Mouse (Mus musculus) fat pad, adult 2 months (tissue): ENCODE results near the gene Arpin.
A peak's percentile ranks its signal among the peaks of the same experiment; 100 is the strongest.

Experiments used
- DNase-seq: peaks from one replicate; pipeline ENCODE4 v3.0.0-alpha.2; 2011; ENCODE audit warnings: low read depth, low spot score; ENCODE audit errors: extremely low read depth

Gene Arpin

GRCm38 (mm10) chr7:79934862-79935510 lies at the start of gene Arpin:
Arpin (minus strand) TSS chr7:79935359.
- no peak for DNase-seq

GRCm38 (mm10) chr7:79975316-79975715 lies 40.2 kb upstream of the Arpin start:
- no peak for DNase-seq

GRCm38 (mm10) chr7:79972195-79972594 lies 37.0 kb upstream of the Arpin start:
- DNase-seq: no peak

GRCm38 (mm10) chr7:79970336-79970735 lies 35.2 kb upstream of the Arpin start:
- no peak for DNase-seq

DNA sequence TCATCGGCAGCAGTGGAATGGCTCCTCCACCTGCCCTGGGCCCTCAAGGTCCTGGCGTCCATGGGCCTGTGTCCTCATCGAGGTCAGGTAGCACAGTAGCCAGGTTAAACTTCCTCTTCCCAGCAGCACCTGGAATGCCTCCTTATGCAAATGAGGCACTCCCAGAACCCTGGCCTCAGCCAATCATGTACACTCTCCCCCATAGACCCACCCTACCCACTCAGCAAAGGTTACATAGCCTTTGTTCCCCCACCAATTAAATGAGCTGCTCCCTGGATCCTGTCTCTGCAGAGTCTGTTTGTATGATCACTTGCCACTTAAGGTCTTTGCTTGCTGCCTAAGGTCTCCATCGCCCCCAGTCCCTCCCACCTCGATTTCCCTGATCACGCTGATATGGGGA lies 33.2 kb upstream of the Arpin start:
- DNase-seq: no peak

- DNase-seq: no peak
Observed at GRCm38 (mm10) chr7:79961600-79961999, 26.4 kb upstream of the Arpin start.

GRCm38 (mm10) chr7:79956131-79956530 lies 21.0 kb upstream of the Arpin start:
- DNase-seq: no peak

DNA sequence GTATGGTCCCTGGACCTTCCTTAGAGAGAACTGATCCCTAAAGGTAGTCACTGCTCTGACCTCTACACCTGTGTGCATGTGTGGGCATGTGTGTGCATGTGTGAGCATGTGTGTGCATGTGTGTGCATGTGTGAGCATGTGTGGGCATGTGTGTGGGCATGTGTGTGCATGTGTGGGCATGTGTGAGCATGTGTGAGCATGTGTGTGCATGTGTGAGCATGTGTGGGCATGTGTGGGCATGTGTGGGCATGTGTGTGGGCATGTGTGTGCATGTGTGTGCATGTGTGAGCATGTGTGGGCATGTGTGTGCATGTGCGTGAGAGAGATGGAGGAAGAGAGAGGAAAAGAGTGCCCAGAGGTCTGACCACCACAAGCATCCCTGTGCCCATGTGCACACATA lies 19.7 kb upstream of the Arpin start:
- DNase-seq: no peak

GRCm38 (mm10) chr7:79951038-79951437 lies 15.9 kb upstream of the Arpin start:
- DNase-seq: no peak

DNA sequence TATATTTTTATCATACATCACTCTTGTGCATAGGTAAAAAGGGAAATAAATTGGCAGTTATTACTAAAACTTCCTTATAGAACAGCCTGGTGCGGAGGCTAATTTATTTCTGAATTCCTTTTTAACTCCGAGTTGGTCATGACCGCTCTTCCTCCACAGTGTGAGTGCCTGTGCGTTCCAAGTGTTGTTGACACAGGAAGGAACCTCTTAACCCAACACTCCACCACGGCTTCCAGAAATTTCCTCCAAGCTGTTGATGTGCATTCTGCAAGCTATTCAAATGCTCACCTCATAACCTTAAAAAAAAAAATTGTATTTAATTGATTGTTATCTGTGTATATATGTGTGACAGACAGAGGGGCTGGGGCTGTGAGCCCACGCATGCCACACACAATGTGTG lies 15.1 kb upstream of the Arpin start:
- DNase-seq: no peak

DNA sequence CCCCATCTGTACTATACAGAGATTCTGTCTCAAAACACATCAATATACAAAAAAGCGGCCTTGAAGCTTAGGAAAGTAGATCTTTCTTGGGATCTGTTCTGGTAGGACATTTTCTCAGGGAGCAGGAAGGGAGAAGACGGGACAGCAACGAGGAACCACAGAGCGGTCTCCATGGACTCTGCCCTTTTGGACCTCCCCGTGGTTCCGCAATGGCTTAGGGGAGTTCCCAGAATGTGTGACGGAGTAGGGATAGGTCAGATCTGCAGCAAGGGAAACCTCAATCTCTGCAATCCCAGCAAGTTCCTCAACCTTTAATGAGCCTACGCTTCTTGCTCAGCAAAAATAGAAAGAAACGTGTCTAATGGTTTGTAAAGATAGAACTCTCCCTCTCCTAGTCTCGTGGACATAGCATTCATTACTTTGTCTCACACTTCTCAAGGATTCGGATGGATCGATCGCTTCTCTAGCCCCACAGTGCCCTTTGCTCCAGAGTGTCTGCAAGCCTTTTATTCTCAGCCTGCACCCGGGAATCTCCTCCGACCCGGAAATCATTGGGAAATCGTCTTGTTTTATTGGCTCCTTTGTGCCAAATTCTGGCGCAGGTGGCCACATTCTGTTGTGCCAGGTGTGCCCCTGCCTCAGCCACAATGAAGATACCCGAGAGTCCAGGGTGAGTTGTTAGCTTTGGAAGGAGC lies 499 bp upstream of the Arpin start:
- no peak for DNase-seq

GRCm38 (mm10) chr7:79934461-79934860 lies 698 bp downstream of the Arpin start:
- DNase-seq: no peak

GRCm38 (mm10) chr7:79928516-79929052 lies 6.6 kb downstream of the Arpin start:
- no peak for DNase-seq

GRCm38 (mm10) chr7:79920344-79920983 lies 14.7 kb downstream of the Arpin start, which contains the start of gene Ap3s2:
Ap3s2 (minus strand) TSS chr7:79920649.
- peak; percentile 49 for DNase-seq

- no peak for DNase-seq
Observed at GRCm38 (mm10) chr7:79914556-79914955, 20.6 kb downstream of the Arpin start.

GRCm38 (mm10) chr7:79907356-79907755 lies 27.8 kb downstream of the Arpin start:
- no peak for DNase-seq

GRCm38 (mm10) chr7:79906914-79907313 lies 28.2 kb downstream of the Arpin start:
- peak; percentile 72 for DNase-seq

DNA sequence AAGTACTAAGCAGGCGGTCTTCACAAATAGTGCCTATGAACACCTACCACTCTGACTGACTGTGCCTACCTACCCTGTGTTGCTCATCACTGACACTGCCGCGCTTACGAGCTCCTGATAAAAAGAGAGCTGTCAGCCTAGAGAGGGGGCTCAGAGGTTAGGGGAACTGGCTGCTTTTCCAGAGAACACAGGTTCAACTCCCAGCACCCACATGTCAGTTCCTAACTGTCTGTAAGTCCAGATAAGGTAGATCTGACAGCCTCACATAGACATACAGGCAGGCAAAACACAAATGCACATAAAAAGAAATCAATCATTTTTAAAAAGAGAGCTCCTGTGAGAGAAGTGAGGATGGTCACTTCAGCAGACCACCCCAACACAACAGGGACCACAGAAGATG lies 30.0 kb downstream of the Arpin start:
- no peak for DNase-seq

DNA sequence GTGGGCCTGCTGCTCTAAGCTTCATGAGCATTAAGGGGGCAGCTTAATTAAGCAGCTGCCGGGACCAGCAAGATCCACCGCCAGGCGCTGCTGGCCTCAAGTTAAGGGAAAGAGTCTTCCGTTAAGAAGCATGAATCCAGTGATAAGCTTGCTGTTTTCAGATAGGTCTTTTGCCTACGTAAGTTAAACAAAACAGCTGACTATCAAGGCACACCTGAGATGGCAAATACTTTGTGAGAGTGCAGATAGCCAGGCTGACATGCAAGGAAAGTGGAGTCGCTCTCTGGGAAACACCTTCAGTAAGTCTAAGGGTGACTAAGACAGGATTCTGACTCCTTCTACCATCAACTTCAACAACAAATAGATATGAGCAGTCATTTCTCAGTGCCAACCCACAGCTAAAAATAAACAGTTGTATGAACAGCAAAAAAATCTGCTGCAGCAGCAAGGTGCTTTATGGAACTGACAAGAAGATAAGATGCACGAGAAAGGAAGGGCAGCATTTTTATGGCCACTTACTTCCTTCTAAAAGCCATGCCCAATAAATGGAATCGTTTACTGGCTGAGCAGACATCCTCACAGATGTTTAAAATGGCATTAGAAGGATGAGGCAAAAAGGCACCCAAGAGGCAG lies 31.9 kb downstream of the Arpin start:
- no peak for DNase-seq

- no peak for DNase-seq
Observed at GRCm38 (mm10) chr7:79900753-79901152, 34.4 kb downstream of the Arpin start.

- no peak for DNase-seq
Observed at GRCm38 (mm10) chr7:79895225-79895624, 39.9 kb downstream of the Arpin start.
